Mouse (Mus musculus): ENCODE data around the gene Tefm. TPM values are rescaled to one million over a fixed set of nuclear protein-coding genes. Genes with fewer than 3 reads are reported as not detected.
A peak's percentile ranks its signal among the peaks of the same experiment; 100 is the strongest.

The Tefm gene
- total RNA-seq, 2 experiments from 2014 or later, result 9.9 to 12.6 TPM

DNA sequence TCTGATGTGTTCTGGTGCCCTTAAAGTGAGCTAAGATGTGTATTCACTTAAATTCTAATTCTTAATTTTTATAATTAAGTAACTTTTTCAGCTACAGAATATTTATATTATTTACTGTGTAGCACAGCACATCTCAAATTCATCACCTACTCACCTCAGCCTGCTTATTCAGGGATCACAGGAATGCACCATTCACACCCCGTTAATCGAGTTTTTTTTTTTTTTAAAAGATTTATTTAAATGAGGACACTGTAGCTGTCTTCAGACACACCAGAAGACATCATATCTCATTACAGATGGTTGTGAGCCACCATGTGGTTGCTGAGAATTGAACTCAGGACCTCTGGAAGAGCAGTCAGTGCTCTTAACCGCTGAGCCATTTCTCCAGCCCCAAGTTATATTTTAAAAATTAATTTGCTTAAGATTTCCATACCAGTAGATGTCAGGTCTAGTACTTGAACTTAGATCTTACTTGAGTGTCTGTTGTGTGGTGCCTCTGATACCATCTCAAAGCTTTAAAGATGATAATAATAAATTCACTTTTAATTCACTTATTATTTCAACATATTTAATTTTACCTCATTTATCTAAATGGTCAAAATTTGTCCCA is 51.3 kb downstream of the Tefm start:
- no peak for DNase-seq

DNA sequence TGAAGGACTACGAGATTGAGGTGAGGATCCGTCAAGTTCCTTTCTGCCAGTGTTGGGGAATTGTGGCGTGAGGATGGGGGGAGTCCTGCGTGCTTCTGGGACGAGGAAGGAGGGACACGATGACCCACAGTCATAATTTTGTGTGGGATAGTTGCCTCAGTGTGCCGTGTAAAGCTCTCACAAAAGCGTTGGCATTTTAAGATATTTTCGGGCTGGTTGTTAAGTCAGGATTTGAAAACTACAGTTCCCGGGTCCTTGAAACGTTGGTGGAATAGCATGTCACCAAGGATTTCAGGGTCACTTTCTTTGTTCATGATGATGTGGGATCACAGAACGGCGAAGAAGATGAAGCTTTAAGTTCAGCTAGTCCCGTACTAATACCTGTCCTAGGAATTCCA is 52.2 kb downstream of the Tefm start:
- no peak for DNase-seq

DNA sequence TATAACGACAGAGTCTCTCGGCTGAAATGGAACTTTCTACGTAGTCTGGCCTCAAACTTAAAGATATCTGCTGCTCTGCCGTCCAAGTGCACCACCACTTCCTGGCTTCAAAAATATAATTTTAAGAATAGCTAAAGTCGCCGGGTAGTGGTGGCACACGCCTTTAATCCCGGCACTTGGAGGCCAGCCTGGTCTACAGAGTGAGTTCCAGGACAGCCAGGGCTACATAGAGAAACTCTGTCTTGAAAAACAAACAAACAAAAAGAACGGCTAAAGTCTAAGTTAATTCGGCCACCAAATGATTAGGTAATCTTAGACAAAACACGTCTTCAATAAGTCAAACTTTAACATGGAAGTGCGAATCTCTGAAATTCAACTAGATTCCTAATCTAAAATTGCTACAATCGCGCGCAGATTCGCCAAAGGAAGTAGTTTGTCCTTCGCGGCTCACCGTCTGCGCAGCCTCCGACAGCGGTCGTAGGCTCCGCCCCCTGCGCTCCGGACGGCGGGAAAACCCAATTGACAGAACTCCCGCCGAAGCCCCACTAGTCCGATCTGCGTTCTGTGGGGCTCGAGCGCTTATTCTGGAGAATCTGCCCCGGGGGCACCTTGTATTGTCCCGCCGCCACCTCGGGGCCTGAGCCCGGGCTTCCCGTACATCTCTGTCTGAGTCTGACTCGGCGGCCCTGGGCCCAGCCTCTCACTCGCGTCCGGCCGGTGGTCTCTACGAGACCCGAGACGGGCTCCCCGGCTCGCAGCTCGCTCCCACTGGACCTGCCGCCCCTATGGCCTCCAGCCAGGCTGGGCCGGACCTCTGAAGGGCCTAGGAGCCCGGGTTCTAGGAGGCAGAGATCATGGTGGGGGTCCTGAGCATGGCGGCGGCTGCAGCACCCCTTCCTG is 52.8 kb downstream of the Tefm start, which contains the start of gene Atad5:
Gene Atad5 (plus strand): TSS at position 484 of the 900 bp plus-strand sequence.
- DNase-seq, result peak; percentile 81 to 87

DNA sequence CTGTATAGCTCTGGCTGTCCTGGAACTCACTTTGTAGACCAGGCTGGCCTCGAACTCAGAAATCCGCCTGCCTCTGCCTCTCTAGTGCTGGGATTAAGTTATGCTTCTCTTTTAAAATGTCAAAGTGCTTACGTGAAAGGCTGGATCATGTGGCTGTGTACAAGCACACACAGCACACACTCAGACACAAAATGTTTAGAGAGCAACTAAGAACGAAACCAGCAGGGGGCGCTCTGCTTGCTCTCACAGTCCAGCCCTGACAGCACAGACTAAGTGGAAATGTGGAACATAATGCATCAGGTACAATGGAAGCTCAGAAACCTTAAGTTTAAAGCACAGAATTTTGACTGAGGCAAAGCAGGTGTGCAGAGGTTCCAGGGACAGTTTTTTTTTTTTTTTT is 55.1 kb downstream of the Tefm start:
- DNase-seq, result peak; percentile 72 to 77

Other genes starting within 250 kb of the Tefm start
- gene Utp6, start 179.8 kb downstream of the Tefm start, total RNA-seq (2021), result 10 to 100 TPM; 30.9 to 35.7 TPM
- gene Suz12, start 149.1 kb downstream of the Tefm start, total RNA-seq (2021), result 10 to 100 TPM; 39.1 to 41.2 TPM
- 10 to 100 TPM; 20.5 to 22.1 TPM for gene Crlf3, start 61.2 kb downstream of the Tefm start, total RNA-seq (2021)
- 1 to 10 TPM; 3.1 to 3.2 TPM for gene Atad5, start 52.8 kb downstream of the Tefm start, total RNA-seq (2021)
- gene Adap2, start 11.9 kb upstream of the Tefm start, total RNA-seq (2021), result 1 to 10 TPM; 6.0 to 6.5 TPM
- 1 to 10 TPM; 3.8 to 3.9 TPM for gene Rnf135, start 41.7 kb upstream of the Tefm start, total RNA-seq (2021)
- gene Rhot1, start 66.8 kb upstream of the Tefm start, total RNA-seq (2021), result 10 to 100 TPM; 70.9 to 73.4 TPM
- gene Rhbdl3, start 158.7 kb upstream of the Tefm start, total RNA-seq (2021), result 10 to 100 TPM; 25.0 to 29.2 TPM
- 10 to 100 TPM; 50.1 to 53.0 TPM for gene 5730455P16Rik, start 235.9 kb upstream of the Tefm start, total RNA-seq (2021)
- gene Zfp207, start 241.1 kb upstream of the Tefm start, total RNA-seq (2021), result 100 to 1,000 TPM; 149 to 169 TPM